Mouse (Mus musculus): ENCODE data around the gene Rbm24. TPM values are rescaled to one million over a fixed set of nuclear protein-coding genes. Genes with fewer than 3 reads are reported as not detected.
A peak's percentile ranks its signal among the peaks of the same experiment; 100 is the strongest.

The Rbm24 gene
- total RNA-seq, 1 experiment, result 0.54 TPM

GRCm38 (mm10) chr13:46412247-46412646 is 6.0 kb upstream of the Rbm24 start:
- Histone ChIP-seq H3K9me3 (ENCODE audit: control insufficient read depth, insufficient read depth, low read depth, low read length) (no peaks in the 10 kb centered on the region), H3K27ac (ENCODE audit: insufficient read depth, low read depth, low read length, poor library complexity, severe bottlenecking) (no peak overlapping the region), H3K9ac (ENCODE audit: insufficient read depth, low read depth, low read length, poor library complexity, severe bottlenecking) (no peak overlapping the region), H3K4me3 (ENCODE audit: insufficient read depth in 1 of 2, low read depth in 1 of 2, low read length in 2 of 2, poor library complexity in 1 of 2, severe bottlenecking in 1 of 2) (no peak overlapping the region), H3K4me1 (ENCODE audit: control insufficient read depth in 2 of 2, insufficient read depth in 2 of 2, low read length in 2 of 2, poor library complexity in 1 of 2) (no peaks in the 10 kb centered on the region), H3K36me3 (ENCODE audit: control insufficient read depth, insufficient read depth, low read length, poor library complexity, severe bottlenecking) (no peaks in the 10 kb centered on the region)
- no peak for DNase-seq (ENCODE audit: low read depth, low spot score)
- TF ChIP-seq ZNF384 (IDR thresholded peaks at IDR 0.05; ENCODE audit: low read depth, low read length) (peak; percentile 75; the same call in 1 of the 2 replicates), CHD2 (IDR thresholded peaks at IDR 0.05; ENCODE audit: low read depth, low read length) (no peak)
- in situ Hi-C loops (cut with MboI; ENCODE audit: low sequenced_read_pairs in 2 of 2, unreplicated experiment in 2 of 2), result no loop called here

DNA sequence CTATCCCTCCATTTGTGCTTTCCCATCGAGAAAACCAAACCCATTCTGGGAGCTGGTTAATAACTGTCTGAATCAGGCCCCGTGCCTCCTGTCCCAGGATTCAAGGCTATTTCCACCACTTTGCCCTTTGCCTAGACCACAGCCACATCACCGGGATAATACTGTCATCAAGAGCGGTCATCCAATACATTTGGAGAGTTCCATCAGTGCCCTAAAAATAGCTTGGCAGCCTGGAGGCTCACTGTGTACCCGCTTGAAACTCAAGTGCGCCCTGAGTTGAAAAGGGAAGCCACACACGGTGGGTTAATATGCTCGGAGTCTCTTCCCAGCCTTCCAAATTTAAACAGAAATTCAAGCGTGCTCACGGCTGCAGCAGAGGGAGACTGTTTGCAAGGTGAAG is 4.6 kb upstream of the Rbm24 start:
- H3K4me1 ChIP-seq (ENCODE audit: control insufficient read depth in 2 of 2, insufficient read depth in 2 of 2, low read length in 2 of 2, poor library complexity in 1 of 2), result no peaks in the 10 kb centered on the region
- H3K4me3 ChIP-seq (ENCODE audit: insufficient read depth in 1 of 2, low read depth in 1 of 2, low read length in 2 of 2, poor library complexity in 1 of 2, severe bottlenecking in 1 of 2), result no peak overlapping the region
- no peak for DNase-seq (ENCODE audit: low read depth, low spot score)
- in situ Hi-C loops (cut with MboI; ENCODE audit: low sequenced_read_pairs in 2 of 2, unreplicated experiment in 2 of 2), result no loop called here
- H3K9me3 ChIP-seq (ENCODE audit: control insufficient read depth, insufficient read depth, low read depth, low read length), result no peaks in the 10 kb centered on the region
- H3K27ac ChIP-seq (ENCODE audit: insufficient read depth, low read depth, low read length, poor library complexity, severe bottlenecking), result no peak overlapping the region
- H3K36me3 ChIP-seq (ENCODE audit: control insufficient read depth, insufficient read depth, low read length, poor library complexity, severe bottlenecking), result no peaks in the 10 kb centered on the region
- H3K9ac ChIP-seq (ENCODE audit: insufficient read depth, low read depth, low read length, poor library complexity, severe bottlenecking), result no peak overlapping the region
- TF ChIP-seq CHD2 (IDR thresholded peaks at IDR 0.05; ENCODE audit: low read depth, low read length), result no peak
- no peak for TF ChIP-seq MAFK (IDR thresholded peaks at IDR 0.05; ENCODE audit: insufficient read depth, low read depth, low read length)
- no peak for TF ChIP-seq ZNF384 (IDR thresholded peaks at IDR 0.05; ENCODE audit: low read depth, low read length)
- TF ChIP-seq HCFC1 (IDR thresholded peaks at IDR 0.05; ENCODE audit: borderline replicate concordance, insufficient read depth, low read length), result no peak
- no peak for TF ChIP-seq ZC3H11A (IDR thresholded peaks at IDR 0.05; ENCODE audit: borderline replicate concordance, low read depth, low read length)

- TF ChIP-seq ZNF384 (IDR thresholded peaks at IDR 0.05; ENCODE audit: low read depth, low read length) (no peak), HCFC1 (IDR thresholded peaks at IDR 0.05; ENCODE audit: borderline replicate concordance, insufficient read depth, low read length) (no peak), ZC3H11A (IDR thresholded peaks at IDR 0.05; ENCODE audit: borderline replicate concordance, low read depth, low read length) (no peak), MAFK (IDR thresholded peaks at IDR 0.05; ENCODE audit: insufficient read depth, low read depth, low read length) (no peak), CHD2 (IDR thresholded peaks at IDR 0.05; ENCODE audit: low read depth, low read length) (no peak)
- no peaks in the 10 kb centered on the region for H3K36me3 ChIP-seq (ENCODE audit: control insufficient read depth, insufficient read depth, low read length, poor library complexity, severe bottlenecking)
- in situ Hi-C loops (cut with MboI; ENCODE audit: low sequenced_read_pairs in 2 of 2, unreplicated experiment in 2 of 2), result no loop called here
- no peaks in the 10 kb centered on the region for H3K4me1 ChIP-seq (ENCODE audit: control insufficient read depth in 2 of 2, insufficient read depth in 2 of 2, low read length in 2 of 2, poor library complexity in 1 of 2)
- H3K9ac ChIP-seq (ENCODE audit: insufficient read depth, low read depth, low read length, poor library complexity, severe bottlenecking), result no peak overlapping the region
- no peak overlapping the region for H3K27ac ChIP-seq (ENCODE audit: insufficient read depth, low read depth, low read length, poor library complexity, severe bottlenecking)
- H3K9me3 ChIP-seq (ENCODE audit: control insufficient read depth, insufficient read depth, low read depth, low read length), result no peaks in the 10 kb centered on the region
- H3K4me3 ChIP-seq (ENCODE audit: insufficient read depth in 1 of 2, low read depth in 1 of 2, low read length in 2 of 2, poor library complexity in 1 of 2, severe bottlenecking in 1 of 2), result no peak overlapping the region
- DNase-seq (ENCODE audit: low read depth, low spot score), result no peak
Observed at GRCm38 (mm10) chr13:46414050-46414449, 4.2 kb upstream of the Rbm24 start.

DNA sequence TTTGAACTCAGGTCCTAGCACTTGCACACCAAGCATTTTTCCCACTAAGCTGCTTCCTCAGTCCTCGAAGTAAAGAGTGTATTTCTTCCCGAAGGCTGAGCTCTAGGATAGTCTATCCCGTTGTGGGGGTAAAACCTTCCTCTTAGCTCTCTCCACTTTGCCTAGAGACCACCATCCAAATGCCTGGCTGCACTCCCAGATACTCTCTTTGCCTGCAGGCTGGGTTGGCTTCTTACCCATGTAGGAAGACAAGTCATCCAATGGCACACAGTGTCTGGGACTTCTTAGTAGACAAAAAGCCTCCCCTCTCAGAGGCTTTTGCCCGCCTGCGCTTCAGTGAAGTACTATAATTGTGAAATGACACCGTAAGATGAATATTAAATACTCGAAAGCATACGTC is 2.2 kb upstream of the Rbm24 start:
- no peak for DNase-seq (ENCODE audit: low read depth, low spot score)
- TF ChIP-seq HCFC1 (IDR thresholded peaks at IDR 0.05; ENCODE audit: borderline replicate concordance, insufficient read depth, low read length), result no peak
- no peak for TF ChIP-seq ZC3H11A (IDR thresholded peaks at IDR 0.05; ENCODE audit: borderline replicate concordance, low read depth, low read length)
- Histone ChIP-seq H3K4me3 (ENCODE audit: insufficient read depth in 1 of 2, low read depth in 1 of 2, low read length in 2 of 2, poor library complexity in 1 of 2, severe bottlenecking in 1 of 2) (no peak overlapping the region), H3K9me3 (ENCODE audit: control insufficient read depth, insufficient read depth, low read depth, low read length) (no peaks in the 10 kb centered on the region), H3K36me3 (ENCODE audit: control insufficient read depth, insufficient read depth, low read length, poor library complexity, severe bottlenecking) (no peaks in the 10 kb centered on the region), H3K27ac (ENCODE audit: insufficient read depth, low read depth, low read length, poor library complexity, severe bottlenecking) (no peak overlapping the region), H3K4me1 (ENCODE audit: control insufficient read depth in 2 of 2, insufficient read depth in 2 of 2, low read length in 2 of 2, poor library complexity in 1 of 2) (peaks cover 0 to 2% of the 10 kb centered on the region in 2 experiments; a peak in 1 of 4 replicates), H3K9ac (ENCODE audit: insufficient read depth, low read depth, low read length, poor library complexity, severe bottlenecking) (no peak overlapping the region)
- in situ Hi-C loops (cut with MboI; ENCODE audit: low sequenced_read_pairs in 2 of 2, unreplicated experiment in 2 of 2), result no loop called here

DNA sequence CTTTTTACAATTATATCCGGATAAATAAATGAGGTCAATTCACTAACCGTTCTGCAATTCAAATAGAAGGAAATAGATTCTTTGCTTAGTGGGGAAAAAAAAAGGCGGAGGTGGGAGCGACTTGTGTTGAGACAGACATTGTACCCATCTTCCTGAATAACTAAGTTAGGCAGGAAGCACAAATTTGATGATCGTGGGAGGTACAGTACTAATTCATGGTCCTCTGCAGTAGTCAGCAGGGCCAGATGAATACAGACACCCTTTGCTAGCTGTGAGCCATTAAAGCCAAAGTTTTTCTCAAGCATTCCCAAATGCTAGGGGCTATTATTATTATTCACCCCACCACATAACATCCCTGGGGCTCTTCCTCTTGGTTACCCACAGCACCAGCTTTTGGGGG is 640 bp upstream of the Rbm24 start:
- no peaks in the 10 kb centered on the region for H3K9me3 ChIP-seq (ENCODE audit: control insufficient read depth, insufficient read depth, low read depth, low read length)
- no peak for DNase-seq (ENCODE audit: low read depth, low spot score)
- H3K4me3 ChIP-seq (ENCODE audit: insufficient read depth in 1 of 2, low read depth in 1 of 2, low read length in 2 of 2, poor library complexity in 1 of 2, severe bottlenecking in 1 of 2), result peak overlapping the region in 1 of 2 experiments; percentile 87; a peak in 2 of 4 replicates
- in situ Hi-C loops (cut with MboI; ENCODE audit: low sequenced_read_pairs in 2 of 2, unreplicated experiment in 2 of 2), result no loop called here
- no peak overlapping the region for H3K27ac ChIP-seq (ENCODE audit: insufficient read depth, low read depth, low read length, poor library complexity, severe bottlenecking)
- peaks cover 0 to 2% of the 10 kb centered on the region in 2 experiments; a peak in 1 of 4 replicates for H3K4me1 ChIP-seq (ENCODE audit: control insufficient read depth in 2 of 2, insufficient read depth in 2 of 2, low read length in 2 of 2, poor library complexity in 1 of 2)
- H3K36me3 ChIP-seq (ENCODE audit: control insufficient read depth, insufficient read depth, low read length, poor library complexity, severe bottlenecking), result no peaks in the 10 kb centered on the region
- H3K9ac ChIP-seq (ENCODE audit: insufficient read depth, low read depth, low read length, poor library complexity, severe bottlenecking), result no peak overlapping the region
- TF ChIP-seq CHD2 (IDR thresholded peaks at IDR 0.05; ENCODE audit: low read depth, low read length) (no peak), HCFC1 (IDR thresholded peaks at IDR 0.05; ENCODE audit: borderline replicate concordance, insufficient read depth, low read length) (no peak), ZNF384 (IDR thresholded peaks at IDR 0.05; ENCODE audit: low read depth, low read length) (no peak), MAFK (IDR thresholded peaks at IDR 0.05; ENCODE audit: insufficient read depth, low read depth, low read length) (no peak), ZC3H11A (IDR thresholded peaks at IDR 0.05; ENCODE audit: borderline replicate concordance, low read depth, low read length) (no peak)

All from ES-E14 (cell line).